ENCODE assay signal across 9 mouse cellular contexts in the genomic region with DNA sequence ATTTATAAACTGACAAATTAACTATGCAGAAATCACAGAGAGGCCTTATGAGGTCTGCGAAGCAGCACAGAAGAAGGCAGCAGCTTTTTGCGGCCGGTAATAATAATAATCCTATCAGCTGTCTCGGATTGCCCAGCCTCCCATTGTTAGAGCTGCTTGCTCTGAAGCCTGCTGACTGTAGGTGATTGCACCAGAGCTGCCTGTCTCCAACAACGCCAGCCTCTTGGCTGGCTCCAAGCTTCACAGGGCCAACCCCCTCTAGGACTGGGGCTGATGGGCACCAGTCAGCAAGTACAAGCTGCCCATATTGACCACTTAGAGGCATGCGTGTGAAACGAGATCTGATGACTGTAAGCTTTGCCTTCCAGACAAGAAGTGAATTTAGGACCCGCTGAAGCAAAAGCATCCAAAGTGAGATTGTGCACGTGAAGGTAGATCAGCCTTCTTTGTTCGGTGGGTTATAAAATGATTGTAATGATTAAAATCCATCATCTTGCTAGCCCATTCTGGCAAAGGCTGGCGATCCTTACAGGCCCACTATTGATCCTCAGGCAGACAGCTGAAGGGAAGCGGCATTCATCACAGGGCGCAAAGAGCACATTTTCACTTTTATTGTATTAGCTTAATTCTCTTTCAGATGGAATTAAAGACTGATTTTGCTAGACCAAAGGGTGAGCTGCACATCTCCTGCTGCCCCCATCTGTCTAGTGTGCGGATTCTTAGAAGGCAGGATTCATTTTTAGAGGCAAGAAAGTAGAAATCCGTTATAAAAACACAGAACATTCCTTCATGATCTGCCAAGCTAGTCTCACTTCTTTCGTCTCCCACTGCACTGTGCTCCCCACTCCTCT.
DNase-seq lines count a peak whose midpoint lies in the region; ATAC-seq and TF ChIP-seq lines count a peak whose summit lies in the region.
"Had no signal": no experiment of that assay in that cellular context is flagged by ENCODE, and none has a peak within 500 bp of the region (broad histone marks: within the 10 kb centered on the region; RNA-seq: fewer than 3 reads in every experiment).

No protein-coding gene starts in this region.

- no peak overlapping the region for H3K4me3 ChIP-seq in forebrain, postnatal 0 days (ENCODE audit: low read depth, low read length)
- no peak overlapping the region for H3K4me3 ChIP-seq in midbrain, embryonic 11.5 days (ENCODE audit: low read depth, low read length)
- H3K4me3 ChIP-seq in gastrocnemius, adult 2 months: no peak overlapping the region

- peak overlapping the region; percentile 79 for H3K27ac ChIP-seq in forebrain, postnatal 0 days (ENCODE audit: low read depth, low read length)
- H3K27ac ChIP-seq in midbrain, embryonic 11.5 days (ENCODE audit: low read depth, low read length): peak overlapping the region; percentile 80
- H3K27ac ChIP-seq in gastrocnemius, adult 2 months: no peak overlapping the region

- intact Hi-C loops in gastrocnemius, adult 2 months (cut with DNase I): no loop called here
- intact Hi-C loops in heart, postnatal 25 days (cut with DNase I): no loop called here

- no peak overlapping the region for H3K4me2 ChIP-seq in forebrain, postnatal 0 days (ENCODE audit: low read depth)
- peak overlapping the region; percentile 22; the same call in 1 of the 2 replicates for H3K4me2 ChIP-seq in midbrain, embryonic 11.5 days

- 10% methylated on average over 16 of the region's 16 CpGs for WGBS in forebrain, postnatal 0 days
- 34% methylated on average over 16 of the region's 16 CpGs for WGBS in midbrain, embryonic 11.5 days

- peak; percentile 31; the same call in 1 of the 2 replicates for TF ChIP-seq POLR2A in brain, embryonic 14.5 days (IDR thresholded peaks at IDR 0.05; ENCODE audit: borderline replicate concordance, extremely low read depth, insufficient read depth, insufficient read length, poor library complexity, severe bottlenecking)

- peak; percentile 90 for ATAC-seq in forebrain, postnatal 0 days
- ATAC-seq in midbrain, embryonic 11.5 days (ENCODE audit: low FRiP score): peak; percentile 83

- H3K9ac ChIP-seq in forebrain, postnatal 0 days: peak overlapping the region; percentile 31
- peak overlapping the region; percentile 26; the same call in 1 of the 2 replicates for H3K9ac ChIP-seq in midbrain, embryonic 11.5 days (ENCODE audit: low read length)

- no peaks in the 10 kb centered on the region for H3K27me3 ChIP-seq in forebrain, postnatal 0 days (ENCODE audit: insufficient read depth, low read length)
- no peaks in the 10 kb centered on the region for H3K27me3 ChIP-seq in midbrain, embryonic 11.5 days (ENCODE audit: control insufficient read depth, insufficient read depth, low read length)

- H3K9me3 ChIP-seq in forebrain, postnatal 0 days (ENCODE audit: low read length): no peaks in the 10 kb centered on the region
- no peaks in the 10 kb centered on the region for H3K9me3 ChIP-seq in midbrain, embryonic 11.5 days (ENCODE audit: control insufficient read depth, low read length)

- H3K36me3 ChIP-seq in forebrain, postnatal 0 days (ENCODE audit: insufficient read depth): no peaks in the 10 kb centered on the region
- no peaks in the 10 kb centered on the region for H3K36me3 ChIP-seq in midbrain, embryonic 11.5 days (ENCODE audit: control insufficient read depth, insufficient read depth, low read length)

- DNase-seq in brain, embryonic 14.5 days (ENCODE audit: low read depth): peak; percentile 93
- peak; percentile 79 to 84 for DNase-seq in cerebellum, postnatal 10 days
- DNase-seq in forebrain, postnatal 0 days: peak; percentile 77
- DNase-seq in midbrain, embryonic 11.5 days (ENCODE audit: low spot score, missing footprints): peak; percentile 92
- no peak for DNase-seq in gastrocnemius, adult 2 months
- no peak for DNase-seq in kidney, adult 9 months
- no peak for DNase-seq in heart, postnatal 25 days (ENCODE audit: low spot score)
- DNase-seq in left cerebral cortex, adult 9 months (ENCODE audit: low spot score in 2 of 2): no peak
- DNase-seq: kidney, postnatal 25 days had no signal

- TF ChIP-seq CTCF in brain, embryonic 14.5 days (IDR thresholded peaks at IDR 0.05; ENCODE audit: borderline replicate concordance, extremely low read depth, insufficient read depth, insufficient read length): no peak
- 0 out of 2 replicates have a peak, but pooled peaks have one; percentile 2 for TF ChIP-seq CTCF in forebrain, postnatal 0 days (IDR thresholded peaks at IDR 0.05; ENCODE audit: low read depth)
- TF ChIP-seq CTCF in gastrocnemius, adult 2 months (IDR thresholded peaks at IDR 0.05): no peak

- peaks cover 26% of the 10 kb centered on the region for H3K4me1 ChIP-seq in forebrain, postnatal 0 days (ENCODE audit: insufficient read depth)
- peaks cover 31% of the 10 kb centered on the region for H3K4me1 ChIP-seq in midbrain, embryonic 11.5 days (ENCODE audit: control insufficient read depth, insufficient read depth, low read length)

Comparison
In these comparisons a context has a peak if more than half of its experiments do, and no peak if none do; other contexts are left out.
1. DNase-seq: peak in brain, embryonic 14.5 days (single experiment), cerebellum, postnatal 10 days (2 of 2), forebrain, postnatal 0 days (single experiment) and midbrain, embryonic 11.5 days (single experiment); none in gastrocnemius, adult 2 months (single experiment), kidney, adult 9 months (single experiment), heart, postnatal 25 days (single experiment) and left cerebral cortex, adult 9 months (0 of 2).